Mouse (Mus musculus) hindbrain, postnatal 0 days (tissue): ENCODE data around the gene Rab36. TPM values are rescaled to one million over a fixed set of nuclear protein-coding genes. Genes with fewer than 3 reads are reported as not detected.
A peak's percentile ranks its signal among the peaks of the same experiment; 100 is the strongest.

ENCODE experiments used
- ATAC-seq: fragments of 200-750 bp; cut with Nextera tagmentation; 2 replicates; pipeline ENCODE4 v1.8.0; 2017; ENCODE audit warnings: mild to moderate bottlenecking, moderate TSS enrichment, moderate library complexity
- DNase-seq: peaks from one replicate; pipeline ENCODE4 v3.0.0-alpha.2; 2015; ENCODE audit warnings: low spot score
- H3K27ac ChIP-seq: fragments of 300-500 bp; sonication (generic); 2 replicates; pipeline ENCODE4 v1.5.1; 2014; ENCODE audit warnings: mild to moderate bottlenecking
- H3K27me3 ChIP-seq: fragments of 300-500 bp; sonication (generic); 2 replicates; pipeline ENCODE4 v1.6.1; 2014; ENCODE audit warnings: low read length, mixed read lengths; ENCODE audit not compliant: insufficient read depth
- H3K36me3 ChIP-seq: fragments of 300-500 bp; sonication (generic); 2 replicates; pipeline ENCODE4 v1.6.1; 2014; ENCODE audit warnings: low read length, mixed read lengths; ENCODE audit not compliant: insufficient read depth
- H3K4me1 ChIP-seq: fragments of 300-500 bp; sonication (generic); 2 replicates; pipeline ENCODE4 v1.6.1; 2014; ENCODE audit warnings: antibody characterized with exemption, low read length, mixed read lengths; ENCODE audit not compliant: insufficient read depth
- H3K4me2 ChIP-seq: fragments of 300-500 bp; sonication (generic); 2 replicates; pipeline ENCODE4 v1.6.1; 2014; ENCODE audit warnings: low read depth, mild to moderate bottlenecking, low read length, moderate library complexity, mixed read lengths
- H3K4me3 ChIP-seq: fragments of 300-500 bp; sonication (generic); 2 replicates; pipeline ENCODE4 v1.5.1; 2014; ENCODE audit warnings: low read length
- H3K9ac ChIP-seq: fragments of 300-500 bp; sonication (generic); replicated peaks from 2 replicates; pipeline ENCODE4 v1.6.1; 2014; ENCODE audit warnings: mild to moderate bottlenecking, low read length, moderate library complexity, mixed read lengths
- H3K9me3 ChIP-seq: fragments of 300-500 bp; sonication (generic); 2 replicates; pipeline ENCODE4 v1.6.1; 2016; ENCODE audit warnings: low read length, mixed read lengths
- CTCF ChIP-seq: IDR thresholded peaks from 2 replicates; pipeline ENCODE4 v1.5.1; 2016; ENCODE audit warnings: antibody characterized with exemption, control low read depth, low read depth
- WGBS: fragments of 180-500 bp; shearing (Covaris S2); extraction: QIAGEN DNeasy Blood & Tissue Kit; methylation state at CpG from one replicate; pipeline ENCODE4 v1.1.7; 2014; 5-methylcytosine and 5-hydroxymethylcytosine counted together
- polyA plus RNA-seq: library from polyadenylated mRNA; unstranded; fragments of >200 nt; fragmentation: Nextera tagmentation; extraction: Ambion mirVana; gene quantifications from 2 replicates; pipeline ENCODE4 v1.2.1, GENCODE M21; 2015
- total RNA-seq: library from RNA; depleted of rRNA; stranded (reverse); fragments of >200 nt; gene quantifications from 2 replicates; pipeline ENCODE4 v1.2.3, GENCODE M21; 2014

Rab36 gene
- total and polyA plus RNA-seq, 2 experiments from 2014 or later = 17.7 to 25.3 TPM

GRCm38 (mm10) chr10:75068086-75068485 is 31.2 kb downstream of the Rab36 start:
- DNase-seq = no peak
- H3K4me1 ChIP-seq = peaks cover 43% of the 10 kb centered on the region
- H3K27ac ChIP-seq = no peak overlapping the region
- TF ChIP-seq CTCF = no peak
- H3K36me3 ChIP-seq = no peaks in the 10 kb centered on the region
- no peaks in the 10 kb centered on the region for H3K9me3 ChIP-seq
- 65% methylated on average over 2 of the region's 2 CpGs for WGBS
- no peak for ATAC-seq
- no peak overlapping the region for H3K4me2 ChIP-seq
- H3K27me3 ChIP-seq = no peaks in the 10 kb centered on the region
- H3K4me3 ChIP-seq = no peak overlapping the region
- no peak overlapping the region for H3K9ac ChIP-seq

- H3K4me1 ChIP-seq = peaks cover 36% of the 10 kb centered on the region
- H3K36me3 ChIP-seq = no peaks in the 10 kb centered on the region
- H3K9ac ChIP-seq = no peak overlapping the region
- H3K27ac ChIP-seq = no peak overlapping the region
- 0 out of 2 replicates have a peak overlapping the region, but pooled peaks have one; percentile 5 for H3K4me2 ChIP-seq
- whole genome bisulfite sequencing = 57% methylated on average over 12 of the region's 12 CpGs
- no peak overlapping the region for H3K4me3 ChIP-seq
- no peak for TF ChIP-seq CTCF
- no peak for ATAC-seq
- no peaks in the 10 kb centered on the region for H3K27me3 ChIP-seq
- H3K9me3 ChIP-seq = no peaks in the 10 kb centered on the region
- no peak for DNase-seq
Observed at GRCm38 (mm10) chr10:75068624-75069328, 31.9 kb downstream of the Rab36 start.

GRCm38 (mm10) chr10:75070281-75070976 is 33.6 kb downstream of the Rab36 start:
- H3K4me2 ChIP-seq = no peak overlapping the region
- no peak for TF ChIP-seq CTCF
- WGBS = 70% methylated on average over 11 of the region's 11 CpGs
- no peaks in the 10 kb centered on the region for H3K36me3 ChIP-seq
- H3K9me3 ChIP-seq = no peaks in the 10 kb centered on the region
- no peak for DNase-seq
- peaks cover 26% of the 10 kb centered on the region for H3K4me1 ChIP-seq
- H3K27me3 ChIP-seq = no peaks in the 10 kb centered on the region
- H3K9ac ChIP-seq = no peak overlapping the region
- no peak overlapping the region for H3K27ac ChIP-seq
- ATAC-seq = no peak
- H3K4me3 ChIP-seq = no peak overlapping the region

GRCm38 (mm10) chr10:75075665-75076064 is 38.8 kb downstream of the Rab36 start:
- Histone ChIP-seq H3K27ac (no peak overlapping the region), H3K9me3 (no peaks in the 10 kb centered on the region), H3K4me2 (no peak overlapping the region), H3K4me3 (no peak overlapping the region), H3K27me3 (no peaks in the 10 kb centered on the region), H3K4me1 (no peaks in the 10 kb centered on the region), H3K36me3 (no peaks in the 10 kb centered on the region), H3K9ac (no peak overlapping the region)
- WGBS = 74% methylated on average over 5 of the region's 5 CpGs
- ATAC-seq (no peak), DNase-seq (no peak)
- TF ChIP-seq CTCF = no peak

GRCm38 (mm10) chr10:75078174-75079128 is 41.6 kb downstream of the Rab36 start:
- no peaks in the 10 kb centered on the region for H3K4me1 ChIP-seq
- no peak overlapping the region for H3K9ac ChIP-seq
- DNase-seq (no peak), ATAC-seq (no peak)
- TF ChIP-seq CTCF = no peak
- WGBS = 85% methylated on average over 14 of the region's 14 CpGs
- no peak overlapping the region for H3K27ac ChIP-seq
- H3K4me2 ChIP-seq = no peak overlapping the region
- H3K9me3 ChIP-seq = no peaks in the 10 kb centered on the region
- H3K27me3 ChIP-seq = no peaks in the 10 kb centered on the region
- H3K36me3 ChIP-seq = no peaks in the 10 kb centered on the region
- H3K4me3 ChIP-seq = no peak overlapping the region

- Histone ChIP-seq H3K4me2 (no peak overlapping the region), H3K36me3 (no peaks in the 10 kb centered on the region), H3K9me3 (no peaks in the 10 kb centered on the region), H3K27me3 (no peaks in the 10 kb centered on the region), H3K4me3 (no peak overlapping the region), H3K27ac (no peak overlapping the region), H3K9ac (no peak overlapping the region), H3K4me1 (no peaks in the 10 kb centered on the region)
- 93% methylated on average over 1 of the region's 1 CpGs for WGBS
- TF ChIP-seq CTCF = no peak
- DNase-seq = no peak
- no peak for ATAC-seq
Observed at GRCm38 (mm10) chr10:75085330-75085729, 48.5 kb downstream of the Rab36 start.
